Mouse (Mus musculus) limb, embryonic 15.5 days (tissue): ENCODE data around the gene Clec4n. TPM values are rescaled to one million over a fixed set of nuclear protein-coding genes. Genes with fewer than 3 reads are reported as not detected.
"Not testable (repeated sequence)": the region's sequence is repeated elsewhere in the genome, so short reads cannot be mapped to it uniquely, and the experiment has no call there.

ENCODE experiments used
- ATAC-seq: fragments of 200-750 bp; cut with Nextera tagmentation; 2 replicates; pipeline ENCODE4 v1.8.0; 2017; ENCODE audit warnings: low read depth, moderate TSS enrichment; ENCODE audit not compliant: insufficient number of reproducible peaks, low FRiP score, low TSS enrichment
- H3K27ac ChIP-seq: fragments of 300-500 bp; sonication (generic); 2 replicates; pipeline ENCODE4 v1.5.1; 2015; ENCODE audit warnings: moderate library complexity, mild to moderate bottlenecking, inconsistent platforms
- H3K27me3 ChIP-seq: fragments of 300-500 bp; sonication (generic); 2 replicates; pipeline ENCODE4 v1.6.1; 2015; ENCODE audit warnings: inconsistent platforms
- H3K36me3 ChIP-seq: fragments of 300-500 bp; sonication (generic); 2 replicates; pipeline ENCODE4 v1.6.1; 2015; ENCODE audit warnings: inconsistent platforms
- H3K4me1 ChIP-seq: fragments of 300-500 bp; sonication (generic); 2 replicates; pipeline ENCODE4 v1.6.1; 2015; ENCODE audit warnings: inconsistent platforms
- H3K4me2 ChIP-seq: fragments of 300-500 bp; sonication (generic); 2 replicates; pipeline ENCODE4 v1.6.1; 2015; ENCODE audit warnings: mild to moderate bottlenecking, inconsistent platforms
- H3K4me3 ChIP-seq: fragments of 300-500 bp; sonication (generic); 2 replicates; pipeline ENCODE4 v1.5.1; 2015; ENCODE audit warnings: mild to moderate bottlenecking, inconsistent platforms
- H3K9ac ChIP-seq: fragments of 300-500 bp; sonication (generic); 2 replicates; pipeline ENCODE4 v1.6.1; 2015; ENCODE audit warnings: inconsistent platforms
- H3K9me3 ChIP-seq: fragments of 300-500 bp; sonication (generic); 2 replicates; pipeline ENCODE4 v1.6.1; 2016; ENCODE audit warnings: inconsistent platforms
- WGBS: fragments of 180-500 bp; shearing (Covaris S2); methylation state at CpG from one replicate; pipeline ENCODE4 v1.1.7; 2015; 5-methylcytosine and 5-hydroxymethylcytosine counted together
- polyA plus RNA-seq: library from polyadenylated mRNA; unstranded; fragments of >200 nt; fragmentation: Nextera tagmentation; extraction: Ambion mirVana; gene quantifications from 2 replicates; pipeline ENCODE4 v1.2.1, GENCODE M21; 2015

The Clec4n gene
- 4.2 and 5.0 TPM in 2 replicates for polyA plus RNA-seq

DNA sequence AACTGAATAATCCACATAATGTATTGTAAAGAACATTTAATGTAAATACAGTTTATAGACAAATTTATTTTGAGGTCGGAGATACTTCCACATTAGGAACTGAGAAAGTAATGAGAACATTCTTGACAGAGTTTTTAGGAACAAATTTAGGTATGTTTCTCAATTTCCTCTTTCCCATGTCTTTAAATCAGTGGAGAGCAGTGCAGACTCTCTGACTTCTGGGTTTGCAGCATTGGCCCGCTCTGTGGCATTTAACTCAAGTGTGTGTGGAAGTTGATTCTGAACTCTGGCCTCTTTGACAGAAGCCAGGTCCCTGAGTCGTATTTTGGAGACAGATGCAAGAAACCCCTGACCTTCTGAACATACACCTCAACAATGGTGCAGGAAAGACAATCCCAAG lies at the start of gene Clec4n:
Gene Clec4n, plus strand, starts transcription at position 200 of the 400 bp plus-strand sequence.
- Histone ChIP-seq H3K9ac (no peak within 1 kb of the TSS), H3K27ac (no peak within 1 kb of the TSS), H3K9me3 (no peaks in the 10 kb centered on the region), H3K4me2 (no peak within 1 kb of the TSS), H3K27me3 (no peaks in the 10 kb centered on the region), H3K4me1 (no peaks in the 10 kb centered on the region), H3K4me3 (no peak within 1 kb of the TSS), H3K36me3 (no peaks in the 10 kb centered on the region)
- no peak for ATAC-seq
- WGBS, result 64% methylated on average over 3 of the region's 3 CpGs

DNA sequence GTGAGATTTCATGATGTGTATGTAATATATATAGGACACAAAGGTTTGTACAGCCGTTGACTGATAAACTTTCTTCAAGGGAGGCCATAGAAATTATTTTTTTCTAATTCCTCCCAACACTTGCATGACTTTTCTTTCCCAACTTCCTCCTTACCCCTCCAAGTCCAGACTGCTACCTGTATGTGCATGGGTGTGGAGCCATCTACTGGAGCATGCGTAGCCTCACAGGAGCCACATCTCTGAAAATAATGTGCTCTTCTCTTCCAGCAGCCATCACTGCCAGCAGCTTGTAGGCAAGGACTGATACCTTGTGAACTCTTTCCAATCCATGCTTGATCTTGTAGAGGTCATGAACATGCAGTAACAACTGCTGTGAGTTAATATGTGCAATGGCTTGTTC lies 44.8 kb upstream of the Clec4n start:
- not testable (repeated sequence) for H3K9ac ChIP-seq, H3K27me3 ChIP-seq, H3K4me3 ChIP-seq, H3K4me2 ChIP-seq, H3K4me1 ChIP-seq, H3K36me3 ChIP-seq, H3K9me3 ChIP-seq, ATAC-seq, H3K27ac ChIP-seq
- 72% methylated on average over 2 of the region's 2 CpGs for WGBS

DNA sequence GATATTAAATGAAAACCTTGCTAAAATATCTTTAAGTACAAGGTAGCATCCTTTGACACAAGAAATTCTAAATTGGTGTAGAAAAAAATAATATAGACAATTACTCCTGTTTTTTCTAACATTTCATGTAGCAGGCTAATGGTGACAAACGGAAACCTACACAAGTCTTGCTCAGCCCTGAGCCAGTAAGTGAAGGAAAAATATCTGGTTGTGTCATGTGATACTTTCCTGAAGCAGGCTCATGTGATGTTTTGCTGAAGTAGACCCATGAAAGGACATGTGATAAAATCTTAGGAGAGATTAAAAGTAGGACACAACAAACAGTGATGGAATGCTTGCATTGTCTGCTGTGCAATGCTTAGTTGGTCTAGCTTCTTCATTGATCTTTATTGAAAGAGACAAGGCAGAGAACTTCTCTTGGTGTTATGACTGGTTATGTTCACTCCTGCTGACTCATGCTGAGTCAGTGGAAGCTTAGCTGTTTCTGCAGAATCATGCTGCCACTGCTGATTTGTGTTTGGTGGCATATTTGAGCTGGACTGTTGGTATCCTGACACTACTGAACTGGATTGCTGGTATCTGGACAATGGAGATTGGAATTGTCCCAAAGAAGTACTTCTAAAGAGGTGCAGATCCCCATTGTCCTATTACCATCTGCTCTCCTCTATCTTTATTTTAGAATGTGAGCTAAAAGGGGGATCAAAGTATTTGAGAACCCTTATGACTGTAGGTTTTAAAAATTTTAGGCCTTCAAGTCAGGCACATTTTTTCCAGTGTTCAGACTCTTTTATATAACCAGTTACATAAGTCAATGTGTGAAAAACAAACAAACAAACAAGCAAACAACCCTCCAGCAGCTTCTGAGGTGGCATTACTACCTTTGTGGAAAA lies 22.2 kb upstream of the Clec4n start:
- H3K4me1 ChIP-seq, result no peaks in the 10 kb centered on the region
- no peaks in the 10 kb centered on the region for H3K9me3 ChIP-seq
- H3K9ac ChIP-seq, result no peak overlapping the region
- no peak overlapping the region for H3K4me2 ChIP-seq
- 79% methylated on average over 1 of the region's 1 CpGs for WGBS
- H3K36me3 ChIP-seq, result no peaks in the 10 kb centered on the region
- H3K4me3 ChIP-seq, result no peak overlapping the region
- ATAC-seq, result no peak
- no peaks in the 10 kb centered on the region for H3K27me3 ChIP-seq
- H3K27ac ChIP-seq, result no peak overlapping the region

DNA sequence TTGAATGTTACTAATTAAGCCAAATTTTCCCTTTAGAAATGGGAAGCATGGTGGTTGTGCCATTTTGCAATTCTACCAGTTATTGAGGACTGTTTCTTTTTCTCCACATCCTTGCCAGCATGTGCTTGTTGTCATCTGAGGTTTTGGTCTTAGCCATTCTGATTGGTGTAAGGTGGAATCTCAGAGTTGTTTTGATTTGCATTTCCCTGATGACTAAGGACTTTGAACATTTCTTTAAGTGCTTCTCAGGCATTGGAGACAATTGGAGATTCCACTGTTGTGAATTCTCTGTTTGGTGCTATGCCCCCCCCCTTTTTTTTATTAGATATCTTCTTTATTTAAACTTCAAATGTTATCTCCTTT lies 21.6 kb upstream of the Clec4n start:
- ATAC-seq, H3K4me1 ChIP-seq, H3K36me3 ChIP-seq, H3K9ac ChIP-seq, H3K9me3 ChIP-seq, H3K4me3 ChIP-seq, H3K27ac ChIP-seq, H3K4me2 ChIP-seq, H3K27me3 ChIP-seq: not testable (repeated sequence)

DNA sequence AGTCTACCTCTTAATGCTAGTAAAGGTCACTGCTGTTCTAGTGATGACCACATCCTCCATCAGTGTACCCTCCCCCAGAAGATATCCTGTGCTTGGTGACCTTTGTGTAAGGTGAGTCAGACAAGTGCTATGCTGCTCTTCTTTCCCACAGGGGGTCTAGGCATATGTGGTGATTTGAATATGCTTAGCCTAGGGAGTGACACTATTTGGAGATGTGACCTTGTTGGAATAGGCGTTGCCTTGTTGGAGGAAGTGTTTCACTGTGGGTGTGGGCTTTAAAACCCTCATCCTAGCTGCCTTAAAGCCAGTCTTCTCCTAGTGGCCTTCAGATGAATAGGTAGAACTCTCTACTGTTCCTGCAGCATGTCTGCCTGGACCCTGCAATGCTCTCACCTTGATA lies 17.9 kb upstream of the Clec4n start:
- Histone ChIP-seq H3K4me1 (no peaks in the 10 kb centered on the region), H3K4me2 (no peak overlapping the region), H3K27me3 (no peaks in the 10 kb centered on the region), H3K4me3 (no peak overlapping the region), H3K9ac (no peak overlapping the region), H3K36me3 (no peaks in the 10 kb centered on the region), H3K27ac (no peak overlapping the region), H3K9me3 (no peaks in the 10 kb centered on the region)
- no peak for ATAC-seq
- WGBS, result 56% methylated on average over 1 of the region's 1 CpGs

DNA sequence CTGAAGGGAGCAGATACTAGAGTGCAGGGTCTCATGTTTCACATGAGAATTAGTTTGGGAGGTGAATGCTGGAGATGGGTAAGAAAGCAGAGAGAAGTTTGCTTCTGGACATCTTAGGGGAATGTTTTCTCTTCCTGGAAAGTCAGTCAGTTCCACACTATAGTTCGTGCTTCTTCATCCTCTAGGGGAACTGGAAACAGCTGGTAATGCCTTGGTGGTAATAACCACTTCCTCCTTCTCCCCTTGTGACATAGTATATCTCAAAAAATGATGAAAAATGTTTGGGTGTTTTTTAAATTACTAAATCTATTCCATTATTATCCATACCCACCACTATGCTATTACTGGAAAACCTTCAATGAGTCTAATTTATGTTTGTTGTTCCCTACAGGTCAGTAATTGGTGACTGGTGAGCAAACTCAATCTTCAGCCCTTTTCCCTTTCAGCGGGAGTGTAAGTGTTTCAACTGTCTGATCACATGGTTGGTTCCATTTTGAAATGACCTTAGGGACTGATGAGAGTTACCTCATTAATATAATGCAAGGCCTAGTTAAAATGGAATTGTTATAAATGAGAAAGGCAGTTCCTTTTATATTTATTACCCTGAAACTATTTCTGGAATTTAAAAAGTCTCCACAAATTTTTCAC lies 2.0 kb upstream of the Clec4n start:
- no peak overlapping the region for H3K4me3 ChIP-seq
- WGBS, result 59% methylated on average over 2 of the region's 2 CpGs
- no peaks in the 10 kb centered on the region for H3K4me1 ChIP-seq
- no peaks in the 10 kb centered on the region for H3K9me3 ChIP-seq
- no peak for ATAC-seq
- H3K4me2 ChIP-seq, result no peak overlapping the region
- H3K27me3 ChIP-seq, result no peaks in the 10 kb centered on the region
- no peak overlapping the region for H3K27ac ChIP-seq
- no peaks in the 10 kb centered on the region for H3K36me3 ChIP-seq
- H3K9ac ChIP-seq, result no peak overlapping the region

DNA sequence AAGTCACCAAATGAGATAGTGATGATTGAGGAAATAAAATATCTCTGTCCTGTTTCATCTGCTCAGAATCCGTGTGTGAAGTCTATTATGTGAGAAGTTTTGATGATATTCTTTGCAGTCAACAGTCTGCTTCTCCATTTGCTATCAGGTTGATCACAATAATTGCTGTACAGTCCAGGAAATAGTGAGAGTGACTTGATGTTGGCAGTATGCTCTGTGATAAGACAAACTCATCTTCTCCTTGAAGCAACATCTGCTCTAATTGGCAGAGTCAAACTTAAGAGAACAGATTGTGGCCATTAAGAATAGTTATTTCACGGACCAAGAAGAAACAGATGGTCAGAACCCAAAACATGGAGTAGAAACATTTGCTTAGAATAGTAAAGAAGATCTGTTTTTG lies 1.5 kb downstream of the Clec4n start:
- Histone ChIP-seq H3K4me2 (no peak overlapping the region), H3K27ac (no peak overlapping the region), H3K4me3 (no peak overlapping the region), H3K9ac (no peak overlapping the region), H3K4me1 (no peaks in the 10 kb centered on the region), H3K9me3 (no peaks in the 10 kb centered on the region), H3K27me3 (no peaks in the 10 kb centered on the region), H3K36me3 (no peaks in the 10 kb centered on the region)
- 69% methylated on average over 2 of the region's 2 CpGs for WGBS
- ATAC-seq, result no peak

DNA sequence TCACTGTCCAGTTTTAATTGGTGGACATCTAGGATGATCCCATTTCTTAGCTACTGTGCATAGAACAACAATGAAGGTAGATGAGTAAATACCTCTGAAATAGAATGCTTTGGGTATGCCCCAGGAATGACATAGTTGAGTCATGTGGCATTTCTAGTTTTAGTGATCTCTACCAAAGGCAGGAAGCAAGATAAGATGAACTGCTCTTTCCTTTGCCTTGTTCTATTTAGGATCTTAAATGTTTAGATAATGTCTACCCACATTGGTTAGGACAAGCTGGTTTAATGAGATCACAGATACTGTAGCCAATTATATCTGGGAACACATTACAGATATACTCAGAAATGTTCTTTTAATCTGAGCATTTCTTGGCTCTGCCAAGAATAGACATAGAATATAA lies 7.9 kb downstream of the Clec4n start:
- no peak overlapping the region for H3K4me3 ChIP-seq
- no peaks in the 10 kb centered on the region for H3K9me3 ChIP-seq
- H3K36me3 ChIP-seq, result no peaks in the 10 kb centered on the region
- H3K4me2 ChIP-seq, result no peak overlapping the region
- H3K27ac ChIP-seq, result no peak overlapping the region
- H3K9ac ChIP-seq, result no peak overlapping the region
- no peaks in the 10 kb centered on the region for H3K4me1 ChIP-seq
- ATAC-seq, result no peak
- H3K27me3 ChIP-seq, result no peaks in the 10 kb centered on the region

DNA sequence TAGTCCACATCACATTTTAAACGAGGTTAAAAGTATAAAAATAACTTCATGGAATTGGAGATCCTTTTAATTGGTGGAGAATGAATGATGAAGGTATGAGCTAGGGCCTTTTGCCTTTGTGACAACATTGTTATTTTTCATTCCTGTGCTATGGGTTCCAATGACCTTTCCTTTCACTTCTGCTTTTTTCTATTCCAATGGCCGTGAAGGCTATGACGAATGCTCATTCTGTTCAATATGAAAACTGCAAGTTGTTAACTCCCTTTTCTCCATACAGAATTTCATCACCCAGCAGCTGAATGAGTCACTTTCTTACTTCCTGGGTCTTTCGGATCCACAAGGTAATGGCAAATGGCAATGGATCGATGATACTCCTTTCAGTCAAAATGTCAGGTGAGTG lies 14.6 kb downstream of the Clec4n start:
- no peak for ATAC-seq
- Histone ChIP-seq H3K36me3 (no peaks in the 10 kb centered on the region), H3K4me2 (no peak overlapping the region), H3K4me1 (no peaks in the 10 kb centered on the region), H3K27ac (no peak overlapping the region), H3K9ac (no peak overlapping the region), H3K27me3 (no peaks in the 10 kb centered on the region), H3K9me3 (no peaks in the 10 kb centered on the region), H3K4me3 (no peak overlapping the region)
- WGBS, result 77% methylated on average over 5 of the region's 5 CpGs

DNA sequence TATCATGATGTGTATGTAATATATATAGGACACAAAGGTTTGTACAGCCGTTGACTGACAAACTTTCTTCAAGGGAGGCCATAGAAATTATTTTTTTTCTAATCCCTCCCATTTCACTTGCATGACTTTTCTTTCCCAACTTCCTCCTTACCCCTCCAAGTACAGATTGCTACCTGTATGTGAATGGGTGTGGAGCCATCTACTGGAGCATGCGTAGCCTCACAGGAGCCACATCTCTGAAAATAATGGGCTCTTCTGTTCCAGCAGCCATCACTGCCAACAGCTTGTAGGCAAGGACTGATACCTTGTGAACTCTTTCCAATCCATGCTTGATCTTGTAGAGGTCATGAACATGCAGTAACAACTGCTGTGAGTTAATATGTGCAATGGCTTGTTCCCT lies 19.2 kb downstream of the Clec4n start:
- ATAC-seq, H3K27me3 ChIP-seq, H3K4me1 ChIP-seq, H3K4me2 ChIP-seq, H3K27ac ChIP-seq, H3K9ac ChIP-seq, H3K36me3 ChIP-seq, H3K9me3 ChIP-seq, H3K4me3 ChIP-seq: not testable (repeated sequence)
- 77% methylated on average over 2 of the region's 2 CpGs for whole genome bisulfite sequencing

DNA sequence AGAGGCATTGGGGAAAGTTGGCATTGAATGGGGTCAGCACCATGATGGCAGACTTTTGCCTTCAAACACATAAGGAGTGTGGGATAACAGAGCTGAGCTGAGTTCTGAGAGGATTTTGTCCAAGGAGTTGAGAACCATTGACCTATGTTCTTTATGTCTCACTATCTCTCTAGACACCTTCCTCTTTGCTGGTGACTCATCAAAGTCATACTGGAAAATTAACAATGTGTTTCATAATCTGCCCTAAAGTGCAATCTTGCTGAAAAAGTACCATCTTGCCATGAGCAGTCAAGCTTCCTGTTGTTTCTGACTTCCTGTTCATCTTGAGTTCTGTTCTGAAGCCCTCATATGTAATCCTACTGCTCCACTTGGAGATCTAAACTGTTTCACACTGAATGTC lies 23.1 kb downstream of the Clec4n start:
- no peak overlapping the region for H3K27ac ChIP-seq
- no peak overlapping the region for H3K9ac ChIP-seq
- H3K4me1 ChIP-seq, result no peaks in the 10 kb centered on the region
- no peak overlapping the region for H3K4me3 ChIP-seq
- no peaks in the 10 kb centered on the region; the same call in 1 of the 2 replicates for H3K9me3 ChIP-seq
- H3K4me2 ChIP-seq, result no peak overlapping the region
- no peaks in the 10 kb centered on the region for H3K36me3 ChIP-seq
- no peak for ATAC-seq
- H3K27me3 ChIP-seq, result no peaks in the 10 kb centered on the region

DNA sequence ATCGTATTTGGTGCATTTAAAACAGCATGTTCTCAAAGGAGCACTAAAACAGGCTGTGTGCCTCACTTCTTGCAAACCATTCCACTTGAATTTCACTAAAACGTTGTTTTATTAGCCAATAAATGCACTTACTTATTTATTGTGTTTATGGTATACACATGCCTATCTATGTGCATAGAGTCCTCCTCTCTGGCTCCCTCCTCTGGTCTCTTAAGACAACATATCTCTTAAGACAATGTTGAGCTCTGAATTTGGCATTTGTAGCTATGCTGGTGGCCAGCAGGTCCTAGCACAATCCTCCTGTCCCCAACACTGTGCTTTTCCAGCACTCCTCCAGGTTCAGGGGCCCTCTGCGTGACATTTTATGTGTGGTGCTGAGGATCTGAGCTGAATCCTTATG lies 29.3 kb downstream of the Clec4n start:
- WGBS, result 56% methylated on average over 3 of the region's 3 CpGs
- Histone ChIP-seq H3K36me3 (no peaks in the 10 kb centered on the region), H3K9me3 (no peaks in the 10 kb centered on the region), H3K4me3 (no peak overlapping the region), H3K27me3 (no peaks in the 10 kb centered on the region), H3K4me2 (no peak overlapping the region), H3K4me1 (no peaks in the 10 kb centered on the region), H3K9ac (no peak overlapping the region), H3K27ac (no peak overlapping the region)
- no peak for ATAC-seq
